Mouse (Mus musculus) cerebellum, postnatal 25 days (tissue): ENCODE data around the gene Ext2.

ENCODE experiments used
- DNase-seq, 2 experiments: peaks; one replicate each; pipeline ENCODE4 v3.0.0; 2021; ENCODE audit warnings: mixed read lengths in 2 of 2

Gene Ext2

DNA sequence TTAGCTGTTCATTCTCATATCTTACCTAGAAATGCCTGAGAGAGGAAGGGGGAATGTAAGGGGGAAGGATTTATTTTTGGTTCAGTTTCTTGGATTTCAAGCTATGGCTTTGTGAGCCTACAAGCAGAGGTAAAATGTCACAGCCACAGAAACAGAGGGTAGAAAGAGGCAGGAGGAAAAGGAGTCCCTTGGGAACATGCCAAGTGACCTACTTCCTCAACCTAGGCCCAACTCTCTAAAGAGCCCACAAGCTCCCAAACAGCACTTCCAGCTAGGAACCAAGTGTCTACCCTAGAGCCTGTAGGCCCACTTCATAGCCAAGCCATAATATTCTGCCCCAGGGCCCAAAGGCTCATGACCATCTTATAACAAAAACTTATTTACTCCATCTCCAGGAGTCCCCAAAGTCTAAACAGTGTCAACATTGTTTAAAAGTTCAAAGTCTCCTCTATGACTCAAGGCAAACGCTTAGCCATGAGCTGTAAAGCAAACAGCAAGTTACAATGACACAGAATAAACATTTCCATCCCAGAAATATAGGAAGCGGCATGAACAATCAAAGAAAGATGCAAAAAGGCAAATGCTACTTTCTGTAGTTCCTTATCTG lies 99.1 kb downstream of the Ext2 start:
- DNase-seq, result no peak

DNA sequence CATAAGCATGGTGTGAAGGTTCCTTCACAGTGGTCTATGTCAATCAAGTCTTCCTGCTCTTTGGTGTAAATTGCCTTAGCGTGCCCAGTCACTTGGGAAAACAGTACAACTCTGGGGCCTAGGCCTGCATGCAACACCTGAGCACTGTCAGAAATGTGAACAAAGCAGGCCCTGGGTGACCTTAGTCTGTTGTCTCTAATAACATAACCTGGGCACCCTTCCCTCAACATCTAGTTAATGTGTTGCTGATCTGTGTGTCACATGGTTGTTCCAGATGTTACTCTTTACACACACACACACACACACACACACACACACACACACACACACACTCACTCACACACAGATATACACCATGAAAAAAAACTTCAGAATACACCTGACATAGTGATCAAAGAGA lies 101.4 kb downstream of the Ext2 start:
- DNase-seq, result no peak

DNA sequence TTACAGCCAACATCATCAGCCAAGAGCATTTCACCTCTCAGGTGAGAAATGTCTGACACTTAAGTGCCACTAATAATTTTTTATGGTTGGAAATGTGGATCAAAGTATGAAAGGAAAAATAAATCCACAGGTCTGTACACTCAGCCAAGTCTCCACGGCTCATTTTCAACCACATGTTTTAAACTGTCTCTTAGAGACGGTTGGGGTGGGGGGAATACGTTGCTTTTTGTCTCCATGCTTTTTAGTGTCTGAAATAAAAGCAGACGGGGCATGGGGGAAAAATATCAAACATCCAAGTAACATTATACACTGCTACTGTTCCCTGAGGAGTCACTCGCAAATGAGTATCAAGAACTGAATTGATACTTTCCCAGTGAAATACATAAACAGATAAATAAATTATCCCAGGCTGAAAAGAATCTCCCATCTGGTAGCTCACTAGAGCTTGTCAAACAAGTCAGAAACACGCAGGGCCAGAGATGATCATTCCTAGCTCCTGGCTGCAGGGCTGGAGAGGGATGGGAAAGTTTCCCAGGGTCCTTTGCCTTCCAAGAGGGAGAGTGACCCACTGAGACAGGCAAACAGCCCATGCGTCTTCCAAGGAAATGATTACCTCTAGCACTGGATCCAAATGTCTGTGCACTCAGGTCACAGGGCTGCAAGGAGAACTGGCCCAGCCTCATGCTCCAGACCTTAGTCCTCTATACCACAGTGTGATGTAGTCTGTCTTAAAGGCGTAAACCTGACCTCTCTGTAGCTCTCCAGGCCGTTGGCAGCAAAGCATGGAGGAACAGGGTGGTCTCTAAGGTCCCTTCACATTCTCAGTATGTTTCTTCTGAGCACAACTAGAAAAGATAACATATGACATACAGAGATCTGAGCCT lies 102.3 kb downstream of the Ext2 start:
- DNase-seq, result peak; percentile 39 to 56

DNA sequence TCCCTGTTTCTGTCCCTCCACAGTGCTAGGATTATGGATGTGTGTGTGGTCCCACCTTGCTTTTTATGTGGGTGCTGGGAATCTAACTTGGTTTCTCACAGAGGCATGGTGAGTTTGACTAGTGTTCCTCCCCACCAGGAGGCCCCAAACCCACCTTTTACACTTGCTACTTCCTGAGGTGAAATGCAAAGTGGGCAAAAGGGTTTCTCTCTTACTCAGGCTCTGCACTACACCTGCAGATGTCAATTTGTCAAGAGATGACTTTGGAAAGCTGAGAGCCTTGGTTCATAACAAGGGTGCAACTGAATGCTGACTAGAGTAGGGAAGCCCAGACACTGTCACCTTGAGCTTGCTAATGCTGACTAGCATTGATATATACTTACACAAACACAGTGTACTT lies 109.1 kb downstream of the Ext2 start:
- DNase-seq, result no peak

DNA sequence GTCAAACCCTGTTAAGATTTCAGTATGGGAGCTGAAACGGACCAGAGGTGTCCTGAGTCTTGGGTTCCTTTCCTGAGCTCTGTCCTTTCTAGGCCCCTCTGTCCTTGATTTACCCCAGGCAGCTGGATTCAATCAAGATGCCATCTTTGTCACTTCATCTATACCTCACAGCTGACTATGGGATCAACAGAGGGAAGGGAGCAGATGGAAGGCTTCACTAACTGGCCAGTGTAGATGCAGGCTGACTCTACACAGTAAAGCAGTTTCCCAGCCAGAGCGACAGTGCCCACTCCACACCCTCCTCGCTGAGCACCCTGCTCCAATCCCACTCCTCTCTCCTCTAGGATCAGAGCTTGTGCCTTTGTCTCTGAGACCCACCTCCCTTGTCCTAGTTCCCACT lies 110.9 kb downstream of the Ext2 start:
- DNase-seq, result no peak

DNA sequence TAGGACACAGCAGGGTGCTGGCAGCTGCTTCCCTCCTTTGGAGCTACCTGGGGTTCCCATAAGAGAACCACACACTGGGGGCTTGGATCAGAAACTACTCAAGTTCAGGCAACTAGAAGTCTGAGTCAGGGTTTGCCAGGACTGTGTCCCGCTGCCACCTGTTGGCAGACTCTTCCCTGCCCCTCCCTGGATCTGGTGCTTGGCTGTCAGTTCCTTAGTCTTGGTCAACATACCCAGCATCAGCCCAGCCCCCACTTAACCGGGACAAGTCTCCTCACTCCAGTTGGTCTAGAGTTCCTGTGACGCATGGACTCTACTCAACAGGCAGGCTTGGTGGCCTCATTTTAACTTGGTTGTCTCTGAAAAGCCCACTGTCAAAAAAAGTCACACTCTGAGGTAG lies 112.7 kb downstream of the Ext2 start:
- no peak for DNase-seq

DNA sequence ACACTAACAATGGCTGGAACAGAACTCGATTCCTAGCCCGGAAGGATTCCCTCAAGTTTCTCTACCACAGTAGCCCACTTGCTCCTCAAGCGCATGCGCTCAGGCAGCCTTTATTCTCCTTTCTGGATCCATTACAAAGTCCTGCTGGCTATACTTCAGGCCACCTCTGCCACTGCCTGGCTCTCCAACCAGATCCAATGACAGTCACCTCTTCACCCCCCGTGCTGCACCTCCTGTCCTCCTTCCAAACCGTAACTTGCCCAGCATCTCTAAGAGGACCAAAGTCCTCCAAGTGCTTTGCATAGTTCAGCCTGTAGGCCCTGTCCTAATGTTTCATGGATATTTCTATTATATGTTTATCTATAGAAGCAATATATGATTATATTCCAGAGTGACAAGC lies 113.1 kb downstream of the Ext2 start:
- DNase-seq, result no peak

DNA sequence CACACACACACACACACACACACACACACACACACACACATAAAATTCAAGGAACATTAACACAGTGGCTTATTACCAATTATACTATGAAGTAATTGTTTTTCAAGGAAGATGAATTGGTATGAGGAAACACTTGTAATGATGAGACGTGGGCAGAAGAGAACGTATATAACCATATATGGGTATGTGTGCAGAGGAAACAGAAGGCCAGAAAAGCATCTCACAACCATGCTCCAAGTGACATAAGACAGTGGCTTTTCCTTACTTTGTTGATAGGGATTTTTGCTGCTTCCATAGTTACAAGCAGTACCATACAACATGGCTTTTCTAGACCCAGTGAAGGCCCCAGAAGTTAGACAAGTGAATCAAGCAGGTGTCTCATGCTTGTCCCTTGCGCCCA lies 115.5 kb downstream of the Ext2 start:
- DNase-seq, result no peak

DNA sequence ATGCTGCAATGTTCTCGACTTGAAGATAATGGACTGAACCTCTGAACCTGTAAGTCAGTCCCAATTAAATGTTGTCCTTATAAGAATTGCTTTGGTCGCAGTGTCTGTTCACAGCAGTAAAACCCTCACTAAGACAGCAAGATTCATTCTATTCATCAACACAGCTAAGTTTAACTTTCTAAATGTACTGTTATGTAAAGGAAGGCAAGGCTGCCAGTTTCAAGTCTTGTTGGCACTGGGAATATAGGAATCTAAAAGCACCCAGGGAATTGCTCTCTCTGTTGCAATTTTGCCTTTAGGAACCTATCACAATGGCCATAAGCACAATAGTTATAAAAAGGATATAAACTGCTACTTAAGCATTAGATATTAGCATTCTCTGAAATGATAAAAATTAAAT lies 116.0 kb downstream of the Ext2 start:
- DNase-seq, result no peak

DNA sequence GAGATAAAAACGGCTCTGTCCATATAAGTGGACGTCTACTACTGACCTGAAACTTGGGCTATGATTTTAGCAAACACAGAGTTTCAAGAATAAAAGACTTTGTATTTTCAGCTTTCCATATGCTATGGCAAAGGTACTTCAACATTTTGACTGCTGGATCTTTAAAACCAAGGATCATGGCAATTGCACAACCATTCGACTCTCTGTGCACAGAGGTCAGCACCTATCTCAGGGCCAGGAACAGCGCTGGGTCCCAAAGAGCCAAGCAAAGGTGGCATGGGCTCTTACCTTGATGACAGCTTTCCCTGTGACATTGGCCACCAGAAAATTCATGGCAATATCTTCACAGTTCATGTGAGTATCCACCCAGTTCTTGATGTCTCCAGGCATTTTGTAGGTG lies 118.2 kb downstream of the Ext2 start:
- no peak for DNase-seq

DNA sequence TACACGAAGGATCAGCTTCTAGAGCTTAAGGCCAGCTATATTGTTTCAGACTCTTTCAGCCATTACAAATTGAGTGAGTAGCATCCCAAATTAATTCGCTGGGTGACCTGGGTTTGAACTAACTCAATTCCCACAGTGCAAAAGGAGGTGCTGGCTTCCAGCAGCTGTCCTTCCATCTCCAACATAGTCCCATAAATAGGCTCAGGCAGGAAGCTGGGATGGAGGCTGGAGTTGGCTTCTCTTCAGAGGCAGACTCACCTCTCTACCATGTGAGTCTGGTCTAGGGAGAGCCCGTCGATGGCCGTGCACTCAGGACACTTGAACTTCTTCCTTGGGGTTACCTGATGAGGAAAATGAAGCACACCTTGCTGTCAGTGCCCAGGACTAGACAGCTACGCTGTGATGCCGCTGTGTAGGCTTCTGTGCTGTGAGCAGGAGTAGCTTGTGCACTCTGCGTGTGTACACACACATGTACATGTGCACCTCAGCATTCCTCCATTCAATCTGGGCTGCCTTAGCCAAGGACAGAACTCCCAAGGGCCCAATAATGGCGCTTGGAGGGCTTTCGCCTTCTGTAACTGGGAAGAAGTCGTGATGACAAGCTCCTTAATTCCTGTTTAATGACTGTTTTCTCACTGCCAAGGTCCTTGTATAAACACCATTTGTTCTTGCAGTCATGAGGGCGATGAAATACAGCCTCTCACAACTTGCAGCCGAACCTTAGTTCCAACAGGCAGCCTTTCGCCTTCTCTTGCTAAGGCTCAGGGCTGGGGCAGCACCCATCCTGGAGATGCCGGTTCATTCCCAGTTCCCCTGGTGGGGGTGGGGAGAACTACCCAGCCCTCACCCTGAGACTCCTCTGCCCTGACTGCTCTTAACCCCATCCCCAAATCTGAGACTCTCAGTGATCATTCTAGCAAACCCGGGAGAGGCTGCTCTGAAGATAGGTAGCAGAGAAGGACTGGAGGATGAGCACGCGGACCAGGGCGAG lies 119.1 kb downstream of the Ext2 start:
- no peak for DNase-seq

DNA sequence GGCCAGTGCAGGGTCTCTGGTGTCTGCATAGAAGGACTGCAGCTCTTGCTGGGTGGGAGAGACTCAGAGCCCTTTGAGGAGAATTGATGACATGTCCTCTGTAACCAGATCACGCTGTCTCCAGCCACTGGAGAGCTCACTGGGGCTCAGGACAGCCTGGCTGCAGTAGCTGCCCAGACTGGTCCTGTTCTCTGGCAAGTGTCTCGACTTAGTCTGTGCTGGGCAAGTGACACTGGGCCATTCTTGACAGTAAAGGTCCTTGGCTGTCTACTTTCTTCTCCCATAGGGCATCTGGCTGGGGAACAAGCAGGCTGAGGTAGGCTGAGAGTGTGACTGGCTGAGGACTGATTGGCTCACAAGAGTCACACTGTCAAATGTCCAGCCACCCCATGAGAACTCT lies 123.0 kb downstream of the Ext2 start:
- no peak for DNase-seq

DNA sequence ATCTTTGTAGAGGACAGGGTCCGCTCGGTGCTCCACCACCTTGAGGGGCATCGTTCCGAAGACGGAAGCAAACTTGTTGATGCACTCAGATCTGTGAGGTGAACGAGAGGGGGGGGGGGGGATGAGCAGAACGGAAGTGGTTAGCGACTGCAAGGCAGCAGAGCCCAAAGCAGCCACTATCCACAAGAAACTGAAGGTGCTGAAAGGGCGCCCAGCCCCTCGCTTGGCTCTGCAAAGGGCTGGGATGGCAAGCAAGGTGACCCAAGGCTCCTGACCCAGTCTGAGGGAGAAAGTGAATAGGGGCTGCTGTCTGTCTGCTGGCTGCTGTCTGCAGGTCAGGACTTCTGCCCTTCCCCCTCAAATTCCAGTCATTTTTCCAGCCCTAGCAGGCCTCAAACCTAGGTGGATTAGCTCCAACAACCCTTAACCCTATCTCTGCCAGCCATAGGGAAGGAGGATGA lies 126.2 kb downstream of the Ext2 start:
- no peak for DNase-seq

DNA sequence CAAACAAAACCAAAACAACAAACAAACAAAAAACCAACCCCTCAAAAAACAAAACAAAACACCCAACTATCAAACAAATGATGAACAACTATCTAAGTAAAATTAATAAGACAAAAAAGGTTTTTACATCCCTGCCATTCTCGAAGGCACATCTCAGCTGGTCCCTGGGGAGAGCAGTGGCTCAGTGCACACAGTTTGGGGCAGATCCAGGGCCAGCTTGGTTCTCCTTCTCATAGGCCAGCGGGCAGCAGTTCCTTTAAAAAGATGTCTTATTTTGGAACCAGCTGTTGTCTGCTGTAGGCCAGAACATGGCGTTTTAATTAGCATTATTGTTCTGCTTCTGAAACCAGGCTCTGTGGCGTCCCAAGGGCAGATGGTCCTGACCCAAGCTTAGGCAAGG lies 129.3 kb downstream of the Ext2 start:
- no peak for DNase-seq

DNA sequence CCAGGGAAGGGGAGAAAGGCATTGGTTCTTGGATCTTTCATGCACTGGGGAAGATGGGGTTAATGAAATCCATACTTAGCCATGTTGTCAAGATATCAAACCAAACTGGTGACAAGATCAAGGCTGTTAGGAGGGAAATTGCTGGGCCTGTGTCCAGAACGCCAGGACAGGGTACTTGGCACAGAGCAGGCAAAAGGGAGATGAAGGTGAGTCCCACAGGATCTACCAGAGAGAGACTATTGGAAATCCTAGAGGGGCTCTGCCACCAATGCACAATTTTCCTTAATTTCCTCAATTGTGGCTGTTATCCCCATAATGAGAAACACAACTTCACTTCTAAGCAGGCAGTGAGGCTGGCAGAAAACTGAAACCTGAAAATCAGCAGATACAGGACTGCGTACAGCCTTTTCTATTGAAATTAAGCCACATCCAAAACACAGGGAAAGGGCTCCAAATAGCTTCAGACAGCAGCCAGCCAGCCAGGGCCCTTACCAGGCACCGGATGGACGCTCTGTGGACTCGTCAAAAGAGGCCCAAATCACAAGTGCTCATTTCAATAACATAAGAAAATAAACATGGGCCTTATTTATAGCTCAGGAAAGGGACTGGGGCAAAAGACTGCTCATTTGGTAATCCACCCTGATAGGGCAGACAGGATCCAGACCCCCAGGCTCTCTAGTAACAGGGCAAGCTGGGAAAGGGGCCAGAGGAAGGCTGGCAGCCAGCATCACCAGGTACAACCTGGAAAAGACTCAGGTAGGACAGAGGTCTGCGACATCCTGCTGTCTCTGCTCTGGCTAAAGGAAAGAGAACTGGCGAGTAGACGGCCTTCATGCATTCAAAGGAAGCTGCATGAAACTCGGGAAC lies 132.1 kb downstream of the Ext2 start:
- peak; percentile 63 to 68 for DNase-seq

DNA sequence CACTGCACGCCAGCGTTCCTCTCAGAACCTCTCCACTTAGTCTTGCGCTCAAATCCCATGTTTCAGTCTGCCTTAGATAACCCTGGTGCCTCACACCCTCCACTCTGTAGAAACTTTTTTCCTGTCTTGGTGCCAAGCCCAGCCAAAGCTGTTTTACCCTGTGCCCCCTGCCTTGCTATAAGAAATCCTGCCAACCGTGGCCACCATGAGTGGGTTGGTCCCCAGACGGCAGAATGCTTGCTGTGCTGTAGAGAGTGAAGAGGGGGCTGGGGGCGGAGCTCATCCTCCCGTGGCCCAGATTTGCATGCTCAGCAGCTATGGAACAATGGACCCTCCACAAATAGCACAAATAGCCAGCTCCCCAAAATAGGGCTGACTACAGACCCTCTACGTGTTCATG lies 138.7 kb downstream of the Ext2 start:
- DNase-seq, result no peak

DNA sequence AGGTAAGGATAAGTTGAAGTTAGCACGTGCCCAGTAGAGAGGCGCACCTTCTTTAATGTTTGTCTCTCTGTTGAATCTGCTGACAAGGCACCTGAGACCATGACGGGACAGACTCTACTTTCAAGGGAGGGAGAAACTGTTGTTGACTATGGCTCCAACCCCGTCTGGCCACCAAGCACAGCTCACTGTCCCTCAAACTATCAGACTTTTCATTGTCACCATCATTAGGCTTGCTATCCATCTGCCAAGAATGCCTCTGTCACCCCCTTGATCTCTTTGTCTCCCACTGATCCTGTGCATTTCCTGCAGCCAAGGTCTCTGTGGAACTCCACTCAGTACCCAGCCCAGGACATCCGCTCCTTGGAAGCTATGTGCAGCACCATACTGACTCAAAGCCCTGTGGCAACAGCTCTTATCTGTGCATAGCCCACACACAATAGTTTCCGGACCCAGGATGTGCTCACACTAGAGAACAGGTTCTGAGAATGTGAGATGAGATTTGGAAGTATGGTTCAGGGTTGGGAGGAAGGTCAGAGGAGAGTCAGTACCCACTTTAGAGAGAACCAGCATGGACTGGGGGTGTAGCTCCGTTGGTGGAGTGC lies 139.7 kb downstream of the Ext2 start:
- no peak for DNase-seq

DNA sequence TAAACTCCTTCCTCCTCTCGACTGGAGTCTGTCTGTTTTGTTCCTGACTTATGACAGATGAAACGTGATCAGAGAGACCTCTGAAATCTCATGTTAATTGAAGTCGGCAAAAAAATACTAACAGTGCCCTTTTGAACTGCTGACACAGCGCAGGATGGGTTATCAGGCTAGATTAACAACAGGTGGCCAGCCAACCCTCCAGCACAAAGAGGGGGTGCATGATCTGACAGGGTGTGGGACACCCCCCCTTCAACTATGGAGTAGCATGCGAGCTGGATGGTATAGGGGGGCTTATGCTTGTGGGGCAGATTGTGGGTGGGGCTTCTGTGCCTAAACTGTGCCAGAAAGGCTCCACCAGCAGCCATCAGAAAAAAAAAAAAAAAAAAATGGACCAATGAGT lies 141.0 kb downstream of the Ext2 start:
- no peak for DNase-seq

DNA sequence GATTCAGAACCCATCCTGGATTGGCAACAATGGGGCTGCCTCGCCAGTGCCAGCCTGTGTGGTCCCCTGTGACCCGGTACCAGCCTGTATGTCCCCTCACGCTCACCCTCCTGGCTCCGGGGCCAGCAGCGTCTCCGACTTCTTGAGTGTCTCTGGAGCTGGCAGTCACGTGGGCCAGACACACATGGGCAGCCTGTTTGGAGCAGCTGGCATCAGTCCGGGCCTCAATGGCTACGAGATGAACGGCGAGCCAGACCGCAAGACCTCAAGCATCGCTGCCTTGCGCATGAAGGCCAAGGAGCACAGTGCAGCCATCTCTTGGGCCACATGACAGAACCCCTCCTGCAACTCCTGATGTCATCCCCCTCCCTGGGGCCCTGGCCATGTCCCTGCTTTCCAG lies 145.1 kb downstream of the Ext2 start:
- DNase-seq, result peak in 1 of 2 experiments; percentile 23

DNA sequence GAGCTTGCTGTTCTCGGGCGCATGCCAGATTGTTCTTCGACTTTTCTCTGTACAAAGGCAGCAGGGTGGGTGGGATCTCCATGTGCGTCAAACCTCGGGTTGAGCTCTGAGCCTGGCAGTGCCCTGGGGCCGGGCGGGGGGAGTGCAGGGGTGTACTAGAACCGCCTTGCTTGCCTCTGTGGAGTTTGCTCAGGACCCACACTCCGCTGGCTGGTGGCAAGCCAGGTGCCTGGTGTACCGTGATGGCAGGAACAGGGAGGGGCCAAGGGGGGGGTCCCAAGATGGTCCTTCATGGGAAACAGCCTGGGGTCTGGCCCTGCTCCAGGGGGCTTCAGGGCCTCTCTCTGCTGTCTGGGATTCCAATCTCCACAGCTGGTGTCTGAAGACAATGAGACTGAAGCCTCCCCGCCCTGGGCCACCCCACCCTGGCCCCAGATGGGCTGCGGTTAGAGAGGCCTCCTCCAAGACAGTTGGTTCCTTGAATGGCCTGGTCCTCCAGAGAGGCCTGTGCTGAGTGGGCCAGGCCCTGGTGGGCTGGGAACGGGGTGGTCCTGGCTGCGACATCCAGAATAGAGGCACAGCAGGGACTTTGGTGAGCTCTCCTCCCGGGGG lies 150.7 kb downstream of the Ext2 start:
- DNase-seq, result no peak

DNA sequence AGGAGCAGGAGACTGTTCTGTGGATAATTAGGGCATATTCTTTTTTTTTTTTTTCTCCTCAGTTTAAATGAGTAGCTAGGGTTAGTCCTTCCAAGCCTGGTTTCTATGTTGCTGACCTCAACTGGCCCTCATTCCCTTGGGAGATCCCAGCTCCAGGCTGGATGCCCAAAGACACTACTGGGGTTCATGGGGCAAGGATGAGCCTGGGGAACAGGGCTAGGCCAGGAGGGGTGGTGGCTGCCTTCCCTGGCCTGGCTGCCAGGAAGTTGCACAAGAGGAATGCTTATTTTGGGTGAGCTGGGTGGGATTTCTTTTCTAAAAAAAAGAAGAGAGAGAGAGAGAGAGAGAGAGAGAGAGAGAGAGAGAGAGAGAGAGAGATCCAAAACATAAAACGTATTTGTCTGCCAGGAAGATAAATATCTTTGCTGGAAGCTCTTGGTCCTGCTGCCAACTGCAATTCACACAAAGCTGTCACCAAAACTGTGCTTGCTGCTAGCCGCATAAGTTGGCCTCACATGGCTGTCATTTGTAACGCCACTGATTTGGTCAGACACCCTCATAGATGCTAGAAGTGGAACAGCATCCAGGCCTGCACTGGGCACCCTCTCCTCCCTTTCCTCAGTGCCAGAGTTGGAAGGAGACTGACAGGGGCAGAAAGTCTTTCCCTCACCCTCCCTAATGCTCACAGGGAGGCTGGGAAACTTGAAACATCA lies 156.1 kb downstream of the Ext2 start:
- DNase-seq, result no peak
